Mouse (Mus musculus) ES-CJ7 (cell line): ENCODE data around the gene Glrx.
A peak's percentile ranks its signal among the peaks of the same experiment; 100 is the strongest.

Experiments used
- DNase-seq: peaks from one replicate; pipeline ENCODE4 v3.0.0; 2011; ENCODE audit warnings: low read depth, low spot score

The Glrx gene

GRCm38 (mm10) chr13:75833499-75833898 lies 6.2 kb upstream of the Glrx start:
- DNase-seq: no peak

GRCm38 (mm10) chr13:75835461-75835860 lies 4.2 kb upstream of the Glrx start:
- DNase-seq: peak; percentile 89

- DNase-seq: no peak
Measured at GRCm38 (mm10) chr13:75838506-75838905, 1.2 kb upstream of the Glrx start.

GRCm38 (mm10) chr13:75840752-75841285 lies 1.2 kb downstream of the Glrx start:
- DNase-seq: no peak

- DNase-seq: no peak
Measured at GRCm38 (mm10) chr13:75841950-75842349, 2.3 kb downstream of the Glrx start.

- DNase-seq: no peak
Measured at GRCm38 (mm10) chr13:75843331-75843730, 3.7 kb downstream of the Glrx start.

- DNase-seq: no peak
Measured at GRCm38 (mm10) chr13:75843993-75844683, 4.5 kb downstream of the Glrx start.

GRCm38 (mm10) chr13:75844833-75845518 lies 5.3 kb downstream of the Glrx start:
- no peak for DNase-seq

- DNase-seq: no peak
Measured at GRCm38 (mm10) chr13:75845519-75846166, 6.0 kb downstream of the Glrx start.

- no peak for DNase-seq
Measured at GRCm38 (mm10) chr13:75847027-75847426, 7.4 kb downstream of the Glrx start.

- no peak for DNase-seq
Measured at GRCm38 (mm10) chr13:75852027-75852426, 12.4 kb downstream of the Glrx start.

GRCm38 (mm10) chr13:75853118-75853517 lies 13.4 kb downstream of the Glrx start:
- no peak for DNase-seq

- DNase-seq: no peak
Measured at GRCm38 (mm10) chr13:75859264-75859844, 19.7 kb downstream of the Glrx start.

- DNase-seq: no peak
Measured at GRCm38 (mm10) chr13:75865486-75866184, 26.0 kb downstream of the Glrx start.

GRCm38 (mm10) chr13:75867876-75868275 lies 28.2 kb downstream of the Glrx start:
- DNase-seq: no peak

- DNase-seq: peak; percentile 20
Measured at GRCm38 (mm10) chr13:75874608-75875376, 35.1 kb downstream of the Glrx start.

GRCm38 (mm10) chr13:75876188-75876587 lies 36.5 kb downstream of the Glrx start:
- DNase-seq: peak; percentile 20

GRCm38 (mm10) chr13:75876592-75876991 lies 36.9 kb downstream of the Glrx start:
- DNase-seq: no peak

GRCm38 (mm10) chr13:75877907-75878306 lies 38.2 kb downstream of the Glrx start:
- peak; percentile 65 for DNase-seq

GRCm38 (mm10) chr13:75879756-75880155 lies 40.1 kb downstream of the Glrx start:
- DNase-seq: no peak

- DNase-seq: no peak
Measured at GRCm38 (mm10) chr13:75880501-75880900, 40.8 kb downstream of the Glrx start.
